Mouse (Mus musculus): ENCODE data around the gene Ccdc117.
A peak's percentile ranks its signal among the peaks of the same experiment; 100 is the strongest.
"Not testable (repeated sequence)": the region's sequence is repeated elsewhere in the genome, so short reads cannot be mapped to it uniquely, and the experiment has no call there.

Gene Ccdc117

GRCm38 (mm10) chr11:5509215-5510098 lies 32.5 kb downstream of the Ccdc117 start:
- no peak for DNase-seq (ENCODE audit: low spot score)

- no peak for DNase-seq (ENCODE audit: low spot score)
These were observed 36.0 kb downstream of the Ccdc117 start for GRCm38 (mm10) chr11:5505856-5506575.

GRCm38 (mm10) chr11:5502351-5503051 lies 39.5 kb downstream of the Ccdc117 start:
- DNase-seq (ENCODE audit: low spot score) = no peak

- DNase-seq (ENCODE audit: low spot score) = no peak
These were observed 40.9 kb downstream of the Ccdc117 start for GRCm38 (mm10) chr11:5500903-5501741.

- DNase-seq (ENCODE audit: low spot score) = no peak
These were observed 41.9 kb downstream of the Ccdc117 start for GRCm38 (mm10) chr11:5499961-5500644.

- no peak for DNase-seq (ENCODE audit: low spot score)
These were observed 42.9 kb downstream of the Ccdc117 start for GRCm38 (mm10) chr11:5498931-5499661.

GRCm38 (mm10) chr11:5498422-5498821 lies 43.6 kb downstream of the Ccdc117 start:
- DNase-seq (ENCODE audit: low spot score) = no peak

GRCm38 (mm10) chr11:5496559-5497248 lies 45.3 kb downstream of the Ccdc117 start:
- DNase-seq (ENCODE audit: low spot score) = no peak

GRCm38 (mm10) chr11:5495906-5496305 lies 46.1 kb downstream of the Ccdc117 start:
- DNase-seq (ENCODE audit: low spot score) = no peak

- DNase-seq (ENCODE audit: low spot score) = no peak
These were observed 46.6 kb downstream of the Ccdc117 start for GRCm38 (mm10) chr11:5495286-5495832.

- no peak for DNase-seq (ENCODE audit: low spot score)
These were observed 48.1 kb downstream of the Ccdc117 start for GRCm38 (mm10) chr11:5493869-5494268.

- DNase-seq (ENCODE audit: low spot score) = no peak
These were observed 50.1 kb downstream of the Ccdc117 start for GRCm38 (mm10) chr11:5491912-5492311.

GRCm38 (mm10) chr11:5490989-5491656 lies 50.9 kb downstream of the Ccdc117 start:
- DNase-seq (ENCODE audit: low spot score) = no peak

- not testable (repeated sequence) for DNase-seq (ENCODE audit: low spot score)
These were observed 52.6 kb downstream of the Ccdc117 start for GRCm38 (mm10) chr11:5489433-5489832.

- DNase-seq (ENCODE audit: low spot score) = peak; percentile 75
These were observed 56.6 kb downstream of the Ccdc117 start for GRCm38 (mm10) chr11:5485193-5486011.

- no peak for DNase-seq (ENCODE audit: low spot score)
These were observed 59.4 kb downstream of the Ccdc117 start for GRCm38 (mm10) chr11:5482581-5482980.

All from left cerebral cortex, adult 11 months (tissue).